Mouse (Mus musculus): ENCODE measurements around the gene Gdpd4. TPM values are rescaled to one million over a fixed set of nuclear protein-coding genes. Genes with fewer than 3 reads are reported as not detected.

Gdpd4 gene
- total RNA-seq, 2 experiments from 2014 or later, result not detected

DNA sequence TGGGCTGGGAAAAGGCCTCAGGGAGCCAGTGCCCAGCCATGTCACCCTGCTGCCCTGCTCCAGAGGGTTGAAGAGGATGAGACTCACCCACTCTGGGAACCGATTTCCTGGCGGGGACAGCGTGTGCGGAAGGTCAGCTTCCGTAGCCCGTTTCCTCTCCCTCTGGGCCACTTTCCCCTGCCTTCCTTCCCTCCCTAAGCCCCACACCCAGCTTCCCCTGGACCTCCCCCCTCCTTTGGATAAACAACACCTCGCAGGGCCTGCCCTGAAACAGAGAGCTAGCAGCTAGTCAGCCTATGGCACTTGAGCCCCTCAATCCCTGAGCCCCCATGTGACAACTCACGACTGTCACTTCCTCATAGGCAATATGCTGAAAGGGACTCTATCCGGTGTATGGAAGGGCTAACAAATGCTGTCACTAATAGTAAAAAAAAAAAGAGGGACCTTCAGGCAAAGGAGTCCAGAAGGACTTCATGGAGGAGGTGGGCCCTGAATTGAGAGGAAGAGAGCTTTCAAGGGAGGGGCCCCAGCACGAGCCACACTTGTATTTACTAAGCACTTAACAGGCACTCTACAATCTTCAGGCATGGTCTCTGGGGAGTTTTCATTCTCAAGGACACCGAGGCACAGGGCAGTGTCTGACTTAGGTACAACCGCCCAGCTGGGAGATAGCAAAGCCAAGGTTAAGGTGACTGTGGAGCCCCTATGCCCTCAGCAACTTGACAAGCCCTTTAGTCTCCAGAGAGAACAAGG is 165.0 kb downstream of the Gdpd4 start:
- peak; percentile 43 for ATAC-seq (ENCODE audit: poor library complexity, severe bottlenecking)

DNA sequence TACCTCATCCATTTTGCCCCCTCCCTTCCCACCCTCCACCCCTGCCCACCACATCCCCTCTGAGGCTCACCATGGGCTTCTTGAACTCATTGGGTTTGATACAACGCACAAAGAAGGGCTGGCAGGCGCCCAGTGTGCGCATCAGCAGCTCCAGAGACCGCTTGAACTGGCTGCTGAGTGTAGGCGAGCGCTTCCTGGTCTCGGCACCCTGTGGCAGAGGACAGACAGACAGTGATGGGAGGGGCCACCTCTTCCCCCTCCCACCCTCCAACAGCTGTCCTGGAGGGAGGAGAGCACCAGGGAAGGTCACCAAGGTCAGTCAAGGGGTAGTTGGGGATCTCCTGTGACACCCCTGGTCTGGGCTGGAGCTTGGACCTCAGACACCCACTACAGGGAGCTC is 165.6 kb downstream of the Gdpd4 start:
- ATAC-seq (ENCODE audit: poor library complexity, severe bottlenecking), result peak; percentile 49

DNA sequence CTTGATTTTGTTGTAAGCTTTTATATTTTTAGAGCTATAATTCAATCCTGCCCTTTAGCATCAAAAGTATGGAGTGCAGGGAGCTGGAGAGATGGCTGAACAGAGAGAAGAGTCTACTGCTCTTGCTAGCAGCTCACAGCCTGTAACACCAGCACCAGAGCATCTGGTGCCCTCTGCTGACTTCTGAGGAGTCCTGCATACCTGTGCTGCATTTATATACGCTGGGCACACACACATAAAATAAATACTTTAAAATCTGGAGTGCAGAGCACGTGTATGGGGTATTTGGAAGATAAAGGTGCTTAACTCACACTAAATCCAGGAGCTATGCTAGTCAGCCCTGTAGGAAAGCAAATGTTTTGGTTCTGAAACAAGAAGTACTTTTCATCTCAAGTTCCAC is 166.6 kb downstream of the Gdpd4 start:
- no peak for ATAC-seq (ENCODE audit: poor library complexity, severe bottlenecking)

DNA sequence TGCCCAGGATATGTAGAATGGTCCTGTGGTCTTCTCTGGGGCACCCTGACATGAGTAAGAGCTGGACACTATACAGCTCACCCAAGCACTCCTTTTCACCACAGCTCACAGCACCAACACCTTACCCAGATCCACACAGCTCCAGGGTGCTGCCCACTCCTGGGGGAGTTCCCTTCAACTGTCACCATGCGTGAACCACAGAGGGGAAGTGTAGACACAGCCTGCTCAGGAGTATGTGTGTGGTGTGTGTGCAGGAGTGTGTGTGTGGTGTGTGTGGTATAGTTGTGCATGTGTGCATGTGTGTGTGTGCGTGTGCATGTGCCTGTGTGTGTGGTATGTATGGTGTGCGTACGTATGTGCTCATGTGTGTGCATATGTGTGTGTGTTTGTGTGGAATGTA is 176.1 kb downstream of the Gdpd4 start:
- ATAC-seq (ENCODE audit: poor library complexity, severe bottlenecking), result peak; percentile 35; the same call in 1 of the 2 replicates

DNA sequence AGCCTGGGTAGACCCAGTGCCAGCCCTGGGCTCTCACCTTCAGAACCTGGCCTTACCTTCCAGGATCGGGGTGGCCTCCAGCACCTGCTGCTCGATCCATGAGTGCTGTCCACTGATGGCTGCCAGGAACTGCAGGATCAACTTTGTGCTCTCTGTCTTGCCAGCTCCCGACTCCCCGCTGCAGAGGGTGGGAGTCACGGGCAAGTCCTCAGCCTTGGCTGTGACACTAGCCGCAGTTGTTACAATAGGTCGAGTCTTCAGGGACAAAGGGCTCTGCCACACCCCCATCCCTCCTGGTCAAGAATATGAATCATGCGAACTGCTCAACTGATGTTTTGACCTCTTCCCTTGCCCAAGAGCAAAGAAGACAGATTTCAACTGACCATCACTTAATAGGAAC is 177.8 kb downstream of the Gdpd4 start:
- ATAC-seq (ENCODE audit: poor library complexity, severe bottlenecking), result no peak

Other genes starting within 250 kb of the Gdpd4 start
- gene Clns1a, start 223.3 kb upstream of the Gdpd4 start, total RNA-seq (2015), result 92.5 and 97.6 TPM in 2 replicates
- gene Clns1a, start 223.3 kb upstream of the Gdpd4 start, total RNA-seq (2017), result 95.1 and 105 TPM in 2 replicates
- gene Aqp11, start 181.7 kb upstream of the Gdpd4 start, total RNA-seq (2015), result 0.23 and 0.42 TPM in 2 replicates
- 0.04 TPM in 2 replicates for gene Aqp11, start 181.7 kb upstream of the Gdpd4 start, total RNA-seq (2017)
- gene Pak1, start 131.4 kb upstream of the Gdpd4 start, total RNA-seq (2015), result 39.8 and 40.9 TPM in 2 replicates
- 40.4 and 40.7 TPM in 2 replicates for gene Pak1, start 131.4 kb upstream of the Gdpd4 start, total RNA-seq (2017)
- gene Myo7a, start 199.6 kb downstream of the Gdpd4 start, total RNA-seq (2015), result 7.3 and 8.4 TPM in 2 replicates
- 12.7 and 13.9 TPM in 2 replicates for gene Myo7a, start 199.6 kb downstream of the Gdpd4 start, total RNA-seq (2017)
- gene Omp, start 225.5 kb downstream of the Gdpd4 start, total RNA-seq (2015), result not detected in 2 replicates
- gene Omp, start 225.5 kb downstream of the Gdpd4 start, total RNA-seq (2017), result not detected in 2 replicates